Mouse (Mus musculus) heart, adult 2 months (tissue): ENCODE data around the gene Slc24a3.

Experiments used
- CTCF ChIP-seq: fragments of 200-600 bp; IDR thresholded peaks from 2 replicates; pipeline ENCODE4 v1.8.1; 2022; ENCODE audit warnings: antibody characterized with exemption, mild to moderate bottlenecking, moderate library complexity
- EP300 ChIP-seq: fragments of 200-500 bp; IDR thresholded peaks from 2 replicates; pipeline ENCODE4 v1.6.1; 2011; ENCODE audit warnings: low read depth, low read length, control low read depth; ENCODE audit not compliant: insufficient read depth

DNA sequence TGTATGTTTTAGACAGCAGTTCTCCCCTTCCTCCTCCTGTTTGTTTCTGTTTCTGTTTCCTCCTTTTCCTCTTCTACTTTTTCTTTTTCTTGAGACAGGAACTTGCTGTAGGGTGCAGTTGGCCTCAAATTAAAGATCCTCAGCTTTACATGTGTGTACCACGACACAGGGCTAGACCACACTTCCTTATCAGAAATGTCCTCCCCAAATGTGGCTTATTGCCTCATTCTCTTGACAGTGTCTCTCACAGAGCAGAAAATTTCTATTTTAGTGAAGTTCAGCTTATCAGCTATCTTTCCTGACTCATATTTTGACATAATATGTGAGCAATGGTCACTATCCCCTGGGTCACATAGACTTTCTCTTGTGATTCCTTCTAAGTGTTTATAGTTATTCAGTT is 17.1 kb upstream of the Slc24a3 start:
- TF ChIP-seq CTCF: no peak
- no peak for TF ChIP-seq EP300
